Mouse (Mus musculus): ENCODE data around the gene Apobec4.

The Apobec4 gene

DNA sequence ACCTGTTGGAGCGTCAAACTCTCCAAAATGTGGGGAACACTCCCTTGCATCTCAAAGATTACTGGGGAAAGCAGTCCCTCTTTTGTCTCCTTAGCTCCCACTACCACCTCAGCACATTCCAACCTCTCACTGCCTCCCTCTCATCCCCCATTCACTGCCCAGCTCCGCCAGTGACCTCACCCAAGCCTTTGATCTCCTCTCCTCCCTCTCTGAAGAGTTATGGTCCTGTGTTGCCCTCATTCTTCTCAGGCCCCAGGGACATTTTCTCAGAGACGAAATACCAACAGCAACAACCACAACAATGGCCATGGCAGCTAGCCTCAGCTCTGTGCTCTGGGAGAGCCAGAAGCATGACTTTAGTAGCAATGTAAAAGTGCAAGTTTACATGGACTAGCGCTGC, 40.9 kb downstream of the Apobec4 start:
- no peaks in the 10 kb centered on the region for H3K9me3 ChIP-seq (ENCODE audit: low read length)
- TF ChIP-seq POU5F1 (IDR thresholded peaks at IDR 0.05; ENCODE audit: borderline replicate concordance, low read length) (no peak), CTCF (conservative IDR thresholded peaks at IDR 0.05; ENCODE audit: low read length) (no peak), NANOG (IDR thresholded peaks at IDR 0.05; ENCODE audit: borderline replicate concordance, low read length) (no peak)
- H3K27me3 ChIP-seq (ENCODE audit: insufficient read depth, low read length) = no peaks in the 10 kb centered on the region
- no peaks in the 10 kb centered on the region for H3K36me3 ChIP-seq (ENCODE audit: insufficient read depth, low read length)
- H3K4me3 ChIP-seq (replicated peaks; ENCODE audit: low read length) = peak overlapping the region; percentile 11
- H3K4me1 ChIP-seq (replicated peaks; ENCODE audit: low read depth, low read length) = peaks cover 71% of the 10 kb centered on the region

- no peak for TF ChIP-seq POU5F1 (IDR thresholded peaks at IDR 0.05; ENCODE audit: borderline replicate concordance, low read length)
- no peak for TF ChIP-seq NANOG (IDR thresholded peaks at IDR 0.05; ENCODE audit: borderline replicate concordance, low read length)
- no peak for TF ChIP-seq CTCF (conservative IDR thresholded peaks at IDR 0.05; ENCODE audit: low read length)
- H3K27me3 ChIP-seq (ENCODE audit: insufficient read depth, low read length) = no peaks in the 10 kb centered on the region
- peaks cover 84% of the 10 kb centered on the region for H3K4me1 ChIP-seq (replicated peaks; ENCODE audit: low read depth, low read length)
- no peaks in the 10 kb centered on the region for H3K36me3 ChIP-seq (ENCODE audit: insufficient read depth, low read length)
- peak overlapping the region; percentile 30 for H3K4me3 ChIP-seq (replicated peaks; ENCODE audit: low read length)
- H3K9me3 ChIP-seq (ENCODE audit: low read length) = no peaks in the 10 kb centered on the region
Measured at GRCm38 (mm10) chr1:152792736-152793494, 42.6 kb downstream of the Apobec4 start.

DNA sequence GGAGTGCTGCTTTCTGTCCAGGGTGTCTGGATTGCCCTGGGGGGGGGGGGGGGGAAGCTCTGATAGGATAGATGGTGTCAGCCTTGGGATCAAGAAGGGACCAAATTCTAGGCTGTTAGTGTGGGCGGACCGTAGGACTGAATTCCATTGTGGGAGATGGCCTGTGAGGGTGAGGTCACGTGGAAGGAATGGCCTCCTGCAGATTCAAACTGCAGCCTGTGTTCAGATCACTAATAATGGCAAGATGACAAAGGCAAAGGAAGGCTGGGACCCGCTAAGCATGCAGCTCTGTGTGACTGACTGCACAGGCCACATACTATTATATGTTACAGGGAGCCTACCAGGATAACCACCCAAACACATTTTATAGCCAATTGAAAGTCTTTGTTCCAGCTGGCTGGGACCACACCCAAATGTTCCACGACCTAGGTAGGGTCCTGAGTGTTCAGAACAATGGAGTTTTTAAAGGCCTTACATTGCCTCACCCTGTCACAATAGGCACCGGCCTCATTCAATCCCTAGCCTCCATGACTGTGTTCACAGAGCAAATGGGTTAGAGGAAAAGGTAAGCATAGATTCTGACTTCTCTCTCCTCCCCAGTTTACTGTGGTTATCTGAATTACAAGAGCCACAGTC, 43.3 kb downstream of the Apobec4 start:
- TF ChIP-seq POU5F1 (IDR thresholded peaks at IDR 0.05; ENCODE audit: borderline replicate concordance, low read length) (no peak), NANOG (IDR thresholded peaks at IDR 0.05; ENCODE audit: borderline replicate concordance, low read length) (0 out of 2 replicates have a peak, but pooled peaks have one; percentile 49), CTCF (conservative IDR thresholded peaks at IDR 0.05; ENCODE audit: low read length) (no peak)
- Histone ChIP-seq H3K9me3 (ENCODE audit: low read length) (no peaks in the 10 kb centered on the region), H3K27me3 (ENCODE audit: insufficient read depth, low read length) (no peaks in the 10 kb centered on the region), H3K4me1 (replicated peaks; ENCODE audit: low read depth, low read length) (peaks cover 83% of the 10 kb centered on the region), H3K36me3 (ENCODE audit: insufficient read depth, low read length) (no peaks in the 10 kb centered on the region), H3K4me3 (replicated peaks; ENCODE audit: low read length) (peak overlapping the region; percentile 30)

GRCm38 (mm10) chr1:152795688-152796255, 45.4 kb downstream of the Apobec4 start:
- Histone ChIP-seq H3K9me3 (ENCODE audit: low read length) (no peaks in the 10 kb centered on the region), H3K4me1 (replicated peaks; ENCODE audit: low read depth, low read length) (peaks cover 98% of the 10 kb centered on the region), H3K4me3 (replicated peaks; ENCODE audit: low read length) (peak overlapping the region; percentile 50), H3K27me3 (ENCODE audit: insufficient read depth, low read length) (no peaks in the 10 kb centered on the region), H3K36me3 (ENCODE audit: insufficient read depth, low read length) (no peaks in the 10 kb centered on the region)
- TF ChIP-seq POU5F1 (IDR thresholded peaks at IDR 0.05; ENCODE audit: borderline replicate concordance, low read length) (no peak), NANOG (IDR thresholded peaks at IDR 0.05; ENCODE audit: borderline replicate concordance, low read length) (no peak)

DNA sequence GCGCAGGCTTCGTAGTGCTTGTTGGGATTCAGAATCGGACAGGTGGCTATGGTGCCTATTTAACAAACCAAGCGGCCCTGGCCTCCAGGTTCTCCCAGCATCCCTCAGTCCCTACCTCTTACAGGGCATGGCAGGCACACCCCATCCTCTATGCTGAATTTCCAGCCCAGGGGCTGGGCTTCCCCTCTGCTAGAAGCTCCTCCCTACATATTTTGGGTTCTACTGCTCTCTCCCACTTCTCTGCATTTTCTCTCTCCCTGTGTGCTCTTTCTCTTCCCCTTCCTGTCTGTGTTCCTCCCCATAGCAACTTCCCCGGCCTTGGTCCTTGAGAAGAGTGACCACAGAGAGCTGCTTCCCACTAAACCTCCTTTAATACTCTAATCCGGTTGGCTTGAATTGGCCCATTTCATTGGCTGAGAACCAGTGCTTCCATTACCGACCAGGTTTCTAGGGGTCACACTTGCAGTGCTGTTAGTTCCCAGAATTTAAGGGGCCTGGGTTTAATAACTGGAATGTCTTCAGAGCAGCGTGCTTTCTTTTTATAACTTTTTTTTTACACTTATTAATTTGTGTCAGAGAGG, 46.4 kb downstream of the Apobec4 start:
- Histone ChIP-seq H3K27me3 (ENCODE audit: insufficient read depth, low read length) (no peaks in the 10 kb centered on the region), H3K9me3 (ENCODE audit: low read length) (no peaks in the 10 kb centered on the region), H3K36me3 (ENCODE audit: insufficient read depth, low read length) (no peaks in the 10 kb centered on the region), H3K4me1 (replicated peaks; ENCODE audit: low read depth, low read length) (peaks cover 98% of the 10 kb centered on the region), H3K4me3 (replicated peaks; ENCODE audit: low read length) (peak overlapping the region; percentile 57)
- no peak for TF ChIP-seq NANOG (IDR thresholded peaks at IDR 0.05; ENCODE audit: borderline replicate concordance, low read length)
- no peak for TF ChIP-seq POU5F1 (IDR thresholded peaks at IDR 0.05; ENCODE audit: borderline replicate concordance, low read length)
- no peak for TF ChIP-seq CTCF (conservative IDR thresholded peaks at IDR 0.05; ENCODE audit: low read length)

- no peak overlapping the region for H3K4me3 ChIP-seq (replicated peaks; ENCODE audit: low read length)
- no peak for TF ChIP-seq POU5F1 (IDR thresholded peaks at IDR 0.05; ENCODE audit: borderline replicate concordance, low read length)
- no peak for TF ChIP-seq CTCF (conservative IDR thresholded peaks at IDR 0.05; ENCODE audit: low read length)
- no peak for TF ChIP-seq NANOG (IDR thresholded peaks at IDR 0.05; ENCODE audit: borderline replicate concordance, low read length)
- H3K4me1 ChIP-seq (replicated peaks; ENCODE audit: low read depth, low read length) = peaks cover 87% of the 10 kb centered on the region
- no peaks in the 10 kb centered on the region for H3K27me3 ChIP-seq (ENCODE audit: insufficient read depth, low read length)
- no peaks in the 10 kb centered on the region for H3K9me3 ChIP-seq (ENCODE audit: low read length)
- H3K36me3 ChIP-seq (ENCODE audit: insufficient read depth, low read length) = no peaks in the 10 kb centered on the region
Measured at GRCm38 (mm10) chr1:152798125-152798524, 47.8 kb downstream of the Apobec4 start.

DNA sequence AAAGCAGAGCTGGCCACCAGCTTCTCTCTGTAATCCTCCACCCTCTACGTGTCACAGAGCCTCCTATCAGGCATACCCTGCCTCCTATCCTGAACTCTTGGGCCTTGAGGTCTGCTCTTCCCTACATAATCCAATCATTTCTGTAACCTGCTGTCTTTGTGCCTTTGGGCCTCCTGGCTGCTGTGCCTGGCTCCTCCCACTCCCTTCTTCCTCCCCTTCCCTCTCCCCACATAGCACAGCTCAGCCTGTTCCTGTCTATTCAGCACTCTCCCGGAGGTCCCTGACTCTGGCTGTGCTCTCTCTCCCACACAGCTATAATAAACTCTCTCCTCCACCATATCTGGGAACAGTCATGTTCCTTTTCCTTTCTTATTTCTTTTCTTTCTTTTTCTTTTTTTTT, 49.5 kb downstream of the Apobec4 start, which contains the start of gene Ncf2:
Ncf2 (plus strand) TSS at position 298 of the 400 bp plus-strand sequence.
- Histone ChIP-seq H3K4me3 (replicated peaks; ENCODE audit: low read length) (no peak within 1 kb of the TSS), H3K4me1 (replicated peaks; ENCODE audit: low read depth, low read length) (peaks cover 80% of the 10 kb centered on the region), H3K9me3 (ENCODE audit: low read length) (no peaks in the 10 kb centered on the region), H3K36me3 (ENCODE audit: insufficient read depth, low read length) (no peaks in the 10 kb centered on the region), H3K27me3 (ENCODE audit: insufficient read depth, low read length) (no peaks in the 10 kb centered on the region)
- TF ChIP-seq POU5F1 (IDR thresholded peaks at IDR 0.05; ENCODE audit: borderline replicate concordance, low read length) (no peak), NANOG (IDR thresholded peaks at IDR 0.05; ENCODE audit: borderline replicate concordance, low read length) (no peak), CTCF (conservative IDR thresholded peaks at IDR 0.05; ENCODE audit: low read length) (no peak)

DNA sequence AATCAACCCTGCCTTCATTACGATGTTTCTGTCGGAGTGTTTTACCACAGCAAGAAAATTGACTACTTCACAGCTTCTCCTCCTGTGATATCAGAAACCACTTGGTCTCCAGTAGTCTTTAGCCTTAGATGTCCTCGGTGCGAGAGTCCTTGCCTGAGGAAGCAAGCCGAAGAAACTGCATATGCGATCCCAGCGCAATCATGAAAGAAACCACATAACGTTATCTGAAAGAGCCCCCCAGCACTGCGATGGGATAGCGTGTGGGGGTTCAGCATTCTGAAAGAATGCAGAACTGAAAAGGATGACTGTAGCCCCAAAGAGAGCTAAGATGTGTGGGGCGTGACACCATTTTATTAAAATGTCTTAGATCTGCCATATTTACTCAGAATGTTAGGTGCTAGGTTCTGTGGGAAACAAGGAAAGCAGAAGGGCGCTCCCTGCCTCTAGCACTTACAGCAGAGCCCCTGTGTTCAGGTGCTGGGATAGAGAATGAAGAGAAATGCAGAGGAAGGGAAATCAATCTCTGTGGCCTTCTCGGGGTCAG, 50.4 kb downstream of the Apobec4 start:
- TF ChIP-seq CTCF (conservative IDR thresholded peaks at IDR 0.05; ENCODE audit: low read length) (no peak), POU5F1 (IDR thresholded peaks at IDR 0.05; ENCODE audit: borderline replicate concordance, low read length) (no peak), NANOG (IDR thresholded peaks at IDR 0.05; ENCODE audit: borderline replicate concordance, low read length) (no peak)
- H3K27me3 ChIP-seq (ENCODE audit: insufficient read depth, low read length) = no peaks in the 10 kb centered on the region
- peaks cover 75% of the 10 kb centered on the region for H3K4me1 ChIP-seq (replicated peaks; ENCODE audit: low read depth, low read length)
- H3K9me3 ChIP-seq (ENCODE audit: low read length) = no peaks in the 10 kb centered on the region
- H3K4me3 ChIP-seq (replicated peaks; ENCODE audit: low read length) = no peak overlapping the region
- no peaks in the 10 kb centered on the region for H3K36me3 ChIP-seq (ENCODE audit: insufficient read depth, low read length)

Data from E14TG2a.4 (cell line).